Mouse (Mus musculus) cortical plate, adult 2 months (tissue): ENCODE measurements around the gene H2-Oa. TPM values are rescaled to one million over a fixed set of nuclear protein-coding genes. Genes with fewer than 3 reads are reported as not detected.
A peak's percentile ranks its signal among the peaks of the same experiment; 100 is the strongest.

Experiments
- H3K27ac ChIP-seq: fragments of 200-500 bp; 2 replicates; pipeline ENCODE4 v1.5.1; 2012; ENCODE audit warnings: low read length, control low read depth, inconsistent platforms; ENCODE audit not compliant: insufficient read depth
- H3K4me1 ChIP-seq: fragments of 200-500 bp; 2 replicates; pipeline ENCODE4 v1.6.1; 2011; ENCODE audit warnings: low read length; ENCODE audit not compliant: control insufficient read depth, insufficient read depth
- H3K4me3 ChIP-seq: fragments of 200-500 bp; 2 replicates; pipeline ENCODE4 v1.5.1; 2011; ENCODE audit warnings: mild to moderate bottlenecking, low read length, control low read depth; ENCODE audit not compliant: insufficient read depth
- CTCF ChIP-seq: fragments of 200-500 bp; IDR thresholded peaks from 2 replicates; pipeline ENCODE4 v1.5.1; 2011; ENCODE audit warnings: mild to moderate bottlenecking, control low read depth, low read length; ENCODE audit not compliant: insufficient read depth; ENCODE audit errors: extremely low read depth
- POLR2A ChIP-seq: fragments of 200-500 bp; IDR thresholded peaks from 2 replicates; pipeline ENCODE4 v1.6.1; 2011; ENCODE audit warnings: mild to moderate bottlenecking, low read length, control low read depth; ENCODE audit not compliant: insufficient read depth; ENCODE audit errors: extremely low read depth
- polyA plus RNA-seq: library from polyadenylated mRNA; depleted of rRNA; stranded (reverse); fragments of >200 nt; gene quantifications from 2 replicates; pipeline ENCODE4 v1.2.3, GENCODE M21; 2012

The H2-Oa gene
- polyA plus RNA-seq, 1 experiment = 1.7 TPM

- Histone ChIP-seq H3K4me1 (no peaks in the 10 kb centered on the region; the same call in 1 of the 2 replicates), H3K4me3 (no peak overlapping the region), H3K27ac (no peak overlapping the region)
- TF ChIP-seq POLR2A = no peak
- no peak for TF ChIP-seq CTCF
These were observed 18.2 kb downstream of the H2-Oa start for GRCm38 (mm10) chr17:34110309-34110708.

GRCm38 (mm10) chr17:34114114-34114513 is 22.0 kb downstream of the H2-Oa start:
- Histone ChIP-seq H3K4me1 (no peaks in the 10 kb centered on the region; the same call in 1 of the 2 replicates), H3K4me3 (no peak overlapping the region), H3K27ac (no peak overlapping the region)
- TF ChIP-seq CTCF (no peak), POLR2A (no peak)

GRCm38 (mm10) chr17:34116736-34117370 is 24.7 kb downstream of the H2-Oa start:
- Histone ChIP-seq H3K4me3 (peak overlapping the region; percentile 99), H3K27ac (no peak overlapping the region), H3K4me1 (no peaks in the 10 kb centered on the region; the same call in 1 of the 2 replicates)
- TF ChIP-seq POLR2A (no peak), CTCF (no peak)

GRCm38 (mm10) chr17:34117421-34118112 is 25.4 kb downstream of the H2-Oa start:
- TF ChIP-seq POLR2A (no peak), CTCF (no peak)
- H3K4me1 ChIP-seq = no peaks in the 10 kb centered on the region; the same call in 1 of the 2 replicates
- H3K27ac ChIP-seq = no peak overlapping the region
- H3K4me3 ChIP-seq = peak overlapping the region; percentile 99

GRCm38 (mm10) chr17:34118113-34118872 is 26.2 kb downstream of the H2-Oa start:
- Histone ChIP-seq H3K27ac (peak overlapping the region; percentile 44; the same call in 1 of the 2 replicates), H3K4me3 (peak overlapping the region; percentile 99), H3K4me1 (no peaks in the 10 kb centered on the region; the same call in 1 of the 2 replicates)
- TF ChIP-seq POLR2A (no peak), CTCF (no peak)

- TF ChIP-seq CTCF = no peak
- TF ChIP-seq POLR2A = no peak
- Histone ChIP-seq H3K27ac (peak overlapping the region; percentile 44; the same call in 1 of the 2 replicates), H3K4me3 (peak overlapping the region; percentile 99), H3K4me1 (peaks cover under 1% of the 10 kb centered on the region)
These were observed 26.7 kb downstream of the H2-Oa start for GRCm38 (mm10) chr17:34118873-34119248.

GRCm38 (mm10) chr17:34119249-34120179 is 27.4 kb downstream of the H2-Oa start, which contains the start of gene H2-DMa:
H2-DMa (plus strand) TSS chr17:34119541.
- H3K4me3 ChIP-seq = peak within 1 kb of the TSS; percentile 99
- peak; percentile 88; the same call in 1 of the 2 replicates for TF ChIP-seq POLR2A
- no peak for TF ChIP-seq CTCF
- H3K4me1 ChIP-seq = peaks cover 2% of the 10 kb centered on the region
- H3K27ac ChIP-seq = peak within 1 kb of the TSS; percentile 100

- Histone ChIP-seq H3K4me3 (peak overlapping the region; percentile 99), H3K4me1 (peaks cover 2% of the 10 kb centered on the region), H3K27ac (peak overlapping the region; percentile 100)
- peak; percentile 34; the same call in 1 of the 2 replicates for TF ChIP-seq POLR2A
- TF ChIP-seq CTCF = no peak
These were observed 28.1 kb downstream of the H2-Oa start for GRCm38 (mm10) chr17:34120180-34120723.
